Mouse (Mus musculus) hindbrain, embryonic 11.5 days (tissue): ENCODE data around the gene Lemd1. TPM values are rescaled to one million over a fixed set of nuclear protein-coding genes. Genes with fewer than 3 reads are reported as not detected.

Source experiments
- ATAC-seq: fragments of 200-750 bp; cut with Nextera tagmentation; 2 replicates; pipeline ENCODE4 v1.8.0; 2017; ENCODE audit warnings: mild to moderate bottlenecking, moderate TSS enrichment, moderate library complexity; ENCODE audit not compliant: low FRiP score
- DNase-seq: peaks from one replicate; pipeline ENCODE4 v3.0.0-alpha.2; 2015; ENCODE audit warnings: low spot score
- H3K27ac ChIP-seq: fragments of 300-500 bp; sonication (generic); 2 replicates; pipeline ENCODE4 v1.5.1; 2014; ENCODE audit warnings: mild to moderate bottlenecking, low read depth, low read length
- H3K27me3 ChIP-seq: fragments of 300-500 bp; sonication (generic); 2 replicates; pipeline ENCODE4 v1.6.1; 2014; ENCODE audit warnings: mild to moderate bottlenecking, low read length, moderate library complexity, mixed read lengths; ENCODE audit not compliant: control insufficient read depth, insufficient read depth
- H3K36me3 ChIP-seq: fragments of 300-500 bp; sonication (generic); 2 replicates; pipeline ENCODE4 v1.6.1; 2014; ENCODE audit warnings: mild to moderate bottlenecking, low read length, moderate library complexity, mixed read lengths; ENCODE audit not compliant: control insufficient read depth, insufficient read depth
- H3K4me1 ChIP-seq: fragments of 300-500 bp; sonication (generic); replicated peaks from 2 replicates; pipeline ENCODE4 v1.6.1; 2014; ENCODE audit warnings: low read length, mixed read lengths; ENCODE audit not compliant: control insufficient read depth, insufficient read depth
- H3K4me2 ChIP-seq: fragments of 300-500 bp; sonication (generic); replicated peaks from 2 replicates; pipeline ENCODE4 v1.6.1; 2014; ENCODE audit warnings: mild to moderate bottlenecking, low read depth, low read length
- H3K4me3 ChIP-seq: fragments of 300-500 bp; sonication (generic); 2 replicates; pipeline ENCODE4 v1.5.1; 2014; ENCODE audit warnings: low read depth, low read length
- H3K9ac ChIP-seq: fragments of 300-500 bp; sonication (generic); 2 replicates; pipeline ENCODE4 v1.6.1; 2014; ENCODE audit warnings: low read depth, low read length
- H3K9me3 ChIP-seq: fragments of 300-500 bp; sonication (generic); 2 replicates; pipeline ENCODE4 v1.6.1; 2016; ENCODE audit warnings: low read length; ENCODE audit not compliant: control insufficient read depth
- WGBS: fragments of 180-500 bp; shearing (Covaris S2); extraction: QIAGEN DNeasy Blood & Tissue Kit; methylation state at CpG from one replicate; pipeline ENCODE4 v1.1.7; 2014; 5-methylcytosine and 5-hydroxymethylcytosine counted together
- polyA plus RNA-seq: library from polyadenylated mRNA; unstranded; fragments of >200 nt; fragmentation: Nextera tagmentation; extraction: Ambion mirVana; gene quantifications from 2 replicates; pipeline ENCODE4 v1.2.1, GENCODE M21; 2014

The Lemd1 gene
- polyA plus RNA-seq, 1 experiment from 2014 or later: 11.3 TPM

GRCm38 (mm10) chr1:132210922-132211321, 19.7 kb downstream of the Lemd1 start:
- 14% methylated on average over 7 of the region's 7 CpGs for WGBS
- H3K27ac ChIP-seq: no peak overlapping the region
- H3K4me1 ChIP-seq: peaks cover 4% of the 10 kb centered on the region; the same call in 1 of the 2 replicates
- no peaks in the 10 kb centered on the region for H3K9me3 ChIP-seq
- peaks cover 2% of the 10 kb centered on the region; the same call in 1 of the 2 replicates for H3K27me3 ChIP-seq
- no peak overlapping the region for H3K4me3 ChIP-seq
- DNase-seq: peak; percentile 70
- H3K36me3 ChIP-seq: no peaks in the 10 kb centered on the region
- ATAC-seq: no peak
- no peak overlapping the region for H3K9ac ChIP-seq
- H3K4me2 ChIP-seq: no peak overlapping the region

GRCm38 (mm10) chr1:132211672-132212071, 20.4 kb downstream of the Lemd1 start:
- Histone ChIP-seq H3K4me2 (no peak overlapping the region), H3K9me3 (no peaks in the 10 kb centered on the region), H3K36me3 (no peaks in the 10 kb centered on the region), H3K27me3 (peaks cover 2% of the 10 kb centered on the region; the same call in 1 of the 2 replicates), H3K4me3 (no peak overlapping the region), H3K9ac (no peak overlapping the region), H3K27ac (no peak overlapping the region), H3K4me1 (peaks cover 4% of the 10 kb centered on the region; the same call in 1 of the 2 replicates)
- WGBS: 35% methylated on average over 12 of the region's 12 CpGs
- DNase-seq: no peak
- no peak for ATAC-seq

- Histone ChIP-seq H3K36me3 (no peaks in the 10 kb centered on the region), H3K9me3 (no peaks in the 10 kb centered on the region), H3K9ac (no peak overlapping the region), H3K4me1 (peaks cover 4% of the 10 kb centered on the region; the same call in 1 of the 2 replicates), H3K27me3 (peaks cover under 1% of the 10 kb centered on the region; the same call in 1 of the 2 replicates), H3K27ac (peak overlapping the region; percentile 59; the same call in 1 of the 2 replicates), H3K4me3 (peak overlapping the region; percentile 21), H3K4me2 (peak overlapping the region; percentile 17)
- 0 out of 2 replicates have a peak, but pooled peaks have one; percentile 5 for ATAC-seq
- peak; percentile 82 for DNase-seq
- 4% methylated on average over 20 of the region's 20 CpGs for WGBS
Observed at GRCm38 (mm10) chr1:132212218-132212617, 21.0 kb downstream of the Lemd1 start.

DNA sequence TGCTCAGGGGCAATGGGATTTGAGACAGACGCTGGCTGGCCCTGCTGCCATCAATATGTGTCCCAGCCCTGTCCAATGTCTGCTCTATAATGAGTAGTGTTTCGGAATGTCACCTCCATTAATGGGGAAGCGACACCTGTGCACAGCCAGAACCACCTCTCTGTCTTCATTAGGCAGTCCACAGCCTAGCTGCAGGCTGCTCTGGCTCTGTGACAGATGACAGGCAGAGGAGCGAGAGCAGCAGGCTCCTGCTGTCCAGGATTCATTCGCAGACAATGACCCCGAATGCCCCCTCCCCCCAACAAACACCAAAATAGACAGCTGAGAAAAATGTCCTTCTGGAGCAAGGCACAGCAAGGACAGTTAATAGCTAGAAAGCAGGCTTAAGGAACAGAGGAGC, 21.8 kb downstream of the Lemd1 start:
- Histone ChIP-seq H3K9ac (no peak overlapping the region), H3K27me3 (no peaks in the 10 kb centered on the region), H3K4me1 (peaks cover 4% of the 10 kb centered on the region; the same call in 1 of the 2 replicates), H3K4me2 (no peak overlapping the region), H3K4me3 (no peak overlapping the region), H3K36me3 (no peaks in the 10 kb centered on the region), H3K9me3 (no peaks in the 10 kb centered on the region), H3K27ac (peak overlapping the region; percentile 59)
- ATAC-seq: peak; percentile 87
- DNase-seq: peak; percentile 56
- 22% methylated on average over 6 of the region's 6 CpGs for WGBS

DNA sequence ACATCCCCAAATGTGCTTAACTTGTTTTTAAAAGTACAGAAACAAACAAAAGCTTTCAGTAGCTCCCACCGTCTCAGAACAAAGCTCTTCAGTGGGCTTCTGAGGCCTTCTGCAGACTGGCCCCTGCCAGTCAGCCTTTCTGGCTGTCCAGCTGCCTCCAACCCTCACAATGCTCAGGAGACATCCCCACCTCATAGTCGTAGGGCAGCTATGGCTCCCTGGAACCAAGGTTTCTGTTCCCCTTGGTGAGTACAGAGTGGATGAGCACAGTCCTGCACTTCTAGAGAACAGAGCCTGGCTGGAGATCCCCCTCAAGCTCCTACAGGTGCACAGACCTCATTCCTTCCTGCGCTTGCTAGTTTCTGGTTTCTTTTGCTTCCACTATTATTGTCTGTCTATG, 25.0 kb downstream of the Lemd1 start:
- Histone ChIP-seq H3K9ac (no peak overlapping the region), H3K36me3 (no peaks in the 10 kb centered on the region), H3K27ac (no peak overlapping the region), H3K9me3 (no peaks in the 10 kb centered on the region), H3K4me3 (no peak overlapping the region), H3K4me1 (peaks cover 4% of the 10 kb centered on the region; the same call in 1 of the 2 replicates), H3K4me2 (no peak overlapping the region), H3K27me3 (no peaks in the 10 kb centered on the region)
- ATAC-seq: no peak
- no peak for DNase-seq
- WGBS: 59% methylated on average over 3 of the region's 3 CpGs

- Histone ChIP-seq H3K4me3 (no peak overlapping the region), H3K27ac (no peak overlapping the region), H3K4me1 (no peaks in the 10 kb centered on the region), H3K9ac (no peak overlapping the region), H3K27me3 (no peaks in the 10 kb centered on the region), H3K36me3 (no peaks in the 10 kb centered on the region), H3K4me2 (no peak overlapping the region), H3K9me3 (no peaks in the 10 kb centered on the region)
- DNase-seq (no peak), ATAC-seq (no peak)
- WGBS: 35% methylated on average over 2 of the region's 2 CpGs
Observed at GRCm38 (mm10) chr1:132221627-132222026, 30.4 kb downstream of the Lemd1 start.

- Histone ChIP-seq H3K27me3 (no peaks in the 10 kb centered on the region), H3K36me3 (no peaks in the 10 kb centered on the region), H3K4me1 (no peaks in the 10 kb centered on the region), H3K27ac (no peak overlapping the region), H3K4me3 (no peak overlapping the region), H3K9ac (no peak overlapping the region), H3K9me3 (no peaks in the 10 kb centered on the region), H3K4me2 (no peak overlapping the region)
- WGBS: 22% methylated on average over 6 of the region's 6 CpGs
- DNase-seq (no peak), ATAC-seq (peak; percentile 80)
Observed at GRCm38 (mm10) chr1:132222166-132222565, 30.9 kb downstream of the Lemd1 start.

GRCm38 (mm10) chr1:132226297-132227080, 35.3 kb downstream of the Lemd1 start:
- Histone ChIP-seq H3K36me3 (no peaks in the 10 kb centered on the region), H3K9me3 (no peaks in the 10 kb centered on the region), H3K27ac (no peak overlapping the region), H3K9ac (no peak overlapping the region), H3K4me1 (no peaks in the 10 kb centered on the region), H3K27me3 (no peaks in the 10 kb centered on the region), H3K4me2 (no peak overlapping the region), H3K4me3 (no peak overlapping the region)
- DNase-seq: no peak
- WGBS: 80% methylated on average over 12 of the region's 13 CpGs
- ATAC-seq: no peak

- ATAC-seq: no peak
- no peaks in the 10 kb centered on the region for H3K9me3 ChIP-seq
- H3K36me3 ChIP-seq: no peaks in the 10 kb centered on the region
- H3K9ac ChIP-seq: no peak within 1 kb of the TSS
- H3K27ac ChIP-seq: no peak within 1 kb of the TSS
- 81% methylated on average over 3 of the region's 3 CpGs for WGBS
- H3K4me2 ChIP-seq: no peak within 1 kb of the TSS
- H3K4me1 ChIP-seq: peaks cover 2% of the 10 kb centered on the region; the same call in 1 of the 2 replicates
- no peak within 1 kb of the TSS for H3K4me3 ChIP-seq
- no peak for DNase-seq
- no peaks in the 10 kb centered on the region for H3K27me3 ChIP-seq
Observed at GRCm38 (mm10) chr1:132229667-132230066, 38.4 kb downstream of the Lemd1 start, which contains the start of gene Gm10188. Gene Gm10188, minus strand, starts transcription at chr1:132229767.
